Mouse (Mus musculus) spleen, adult 18-20 months (tissue): Measurements from ENCODE around the gene Fam149a.
A peak's percentile ranks its signal among the peaks of the same experiment; 100 is the strongest.

Experiments used
- DNase-seq, 2 experiments: peaks; one replicate each; pipeline ENCODE4 v3.0.0; 2022; ENCODE audit warnings: mixed read lengths in 2 of 2

Gene Fam149a

GRCm38 (mm10) chr8:45381963-45382347 is at the start of gene Fam149a:
Fam149a (minus strand) TSS chr8:45382291.
- DNase-seq = no peak

- DNase-seq = no peak
These were observed 38.1 kb upstream of the Fam149a start for GRCm38 (mm10) chr8:45420151-45420550.

GRCm38 (mm10) chr8:45414965-45415364 is 32.9 kb upstream of the Fam149a start:
- DNase-seq = peak; percentile 23 to 30

- no peak for DNase-seq
These were observed 28.8 kb upstream of the Fam149a start, which contains the start of gene Tlr3 for GRCm38 (mm10) chr8:45410882-45411281. Tlr3 (minus strand) TSS chr8:45411080.

- peak; percentile 40 to 57 for DNase-seq
These were observed 28.2 kb upstream of the Fam149a start for GRCm38 (mm10) chr8:45410146-45410880.

GRCm38 (mm10) chr8:45409702-45410101 is 27.6 kb upstream of the Fam149a start:
- no peak for DNase-seq

GRCm38 (mm10) chr8:45383250-45383649 is 1.2 kb upstream of the Fam149a start:
- DNase-seq = no peak

- no peak for DNase-seq
These were observed 772 bp downstream of the Fam149a start for GRCm38 (mm10) chr8:45381075-45381962.

- no peak for DNase-seq
These were observed 1.5 kb downstream of the Fam149a start for GRCm38 (mm10) chr8:45380598-45380997.

GRCm38 (mm10) chr8:45374071-45374470 is 8.0 kb downstream of the Fam149a start:
- no peak for DNase-seq

- DNase-seq = no peak
These were observed 14.9 kb downstream of the Fam149a start for GRCm38 (mm10) chr8:45367154-45367553.

- no peak for DNase-seq
These were observed 18.9 kb downstream of the Fam149a start for GRCm38 (mm10) chr8:45363220-45363619.

GRCm38 (mm10) chr8:45362323-45362722 is 19.8 kb downstream of the Fam149a start:
- DNase-seq = peak in 1 of 2 experiments; percentile 39

- DNase-seq = no peak
These were observed 22.9 kb downstream of the Fam149a start for GRCm38 (mm10) chr8:45359091-45359605.

- DNase-seq = no peak
These were observed 23.8 kb downstream of the Fam149a start for GRCm38 (mm10) chr8:45358132-45358918.

GRCm38 (mm10) chr8:45355809-45356208 is 26.3 kb downstream of the Fam149a start:
- no peak for DNase-seq

GRCm38 (mm10) chr8:45345031-45345430 is 37.1 kb downstream of the Fam149a start:
- peak; percentile 25 to 71 for DNase-seq

GRCm38 (mm10) chr8:45344298-45344697 is 37.8 kb downstream of the Fam149a start:
- no peak for DNase-seq

GRCm38 (mm10) chr8:45341630-45342628 is 40.2 kb downstream of the Fam149a start:
- DNase-seq = no peak

GRCm38 (mm10) chr8:45333493-45333892 is 48.6 kb downstream of the Fam149a start:
- DNase-seq = no peak

- peak; percentile 60 to 69 for DNase-seq
These were observed 49.2 kb downstream of the Fam149a start, which contains the start of gene Cyp4v3 for GRCm38 (mm10) chr8:45332685-45333409. Cyp4v3 (minus strand) TSS chr8:45333216.
